Mouse (Mus musculus) CH12F3 (cell line): ENCODE results near the gene Hist1h2ag.

Experiments
- in situ Hi-C: fragments of 300-500 bp; cut with MboI; formaldehyde crosslinking; loops from 2 replicates; pipeline ENCODE4 v1.14.3; 2020; ENCODE audit warnings: low sequenced_read_pairs

Gene Hist1h2ag

DNA sequence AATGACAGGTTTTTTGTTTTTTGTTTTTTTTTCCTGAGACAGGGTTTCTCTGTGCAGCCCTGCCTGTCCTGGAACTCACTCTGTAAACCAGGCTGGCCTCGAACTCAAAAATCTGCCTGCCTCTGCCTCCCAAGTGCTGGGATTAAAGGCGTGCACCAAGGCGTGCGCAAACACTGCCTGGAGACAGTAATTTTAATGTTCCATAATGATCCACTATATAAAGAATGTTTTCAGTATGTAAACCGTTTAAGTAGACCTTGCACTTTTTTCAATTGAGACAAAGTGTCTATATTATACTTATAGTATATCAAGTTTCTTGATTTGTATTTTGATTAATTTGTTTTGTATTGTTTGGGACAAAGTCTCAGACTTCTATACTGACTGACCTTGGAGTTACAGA is 3.4 kb downstream of the Hist1h2ag start:
- in situ Hi-C loops: loop anchor here (10.0 to 25.0 kb wide), 3 partner anchors 325 to 1723 kb away; partner anchors contain the start of genes Hist1h1a, Hist1h2ab, Hist1h2ai and Hist1h2bl

DNA sequence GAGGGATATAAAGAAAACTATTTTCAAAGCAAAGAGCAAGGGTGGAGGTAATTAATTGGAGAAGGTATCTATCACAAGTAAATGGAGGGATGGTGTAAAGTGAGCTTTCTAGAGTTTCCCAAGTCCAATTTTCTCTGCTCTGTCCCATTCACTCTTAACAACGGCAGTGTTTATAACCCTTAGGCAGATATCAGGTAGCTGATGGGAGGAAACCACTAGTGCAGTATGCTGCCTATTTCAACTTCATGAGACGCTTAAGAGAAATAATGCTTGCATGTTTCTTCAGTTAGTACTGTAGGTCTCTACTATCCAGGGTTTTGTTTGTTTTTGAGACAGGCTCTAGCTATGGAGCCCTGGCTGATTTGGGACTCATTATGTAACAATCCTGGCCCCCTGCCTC is 5.3 kb downstream of the Hist1h2ag start:
- in situ Hi-C loops: loop anchor here (10.0 to 25.0 kb wide), 3 partner anchors 323 to 1725 kb away; partner anchors contain the start of genes Hist1h1a, Hist1h2ab, Hist1h2ai and Hist1h2bl

DNA sequence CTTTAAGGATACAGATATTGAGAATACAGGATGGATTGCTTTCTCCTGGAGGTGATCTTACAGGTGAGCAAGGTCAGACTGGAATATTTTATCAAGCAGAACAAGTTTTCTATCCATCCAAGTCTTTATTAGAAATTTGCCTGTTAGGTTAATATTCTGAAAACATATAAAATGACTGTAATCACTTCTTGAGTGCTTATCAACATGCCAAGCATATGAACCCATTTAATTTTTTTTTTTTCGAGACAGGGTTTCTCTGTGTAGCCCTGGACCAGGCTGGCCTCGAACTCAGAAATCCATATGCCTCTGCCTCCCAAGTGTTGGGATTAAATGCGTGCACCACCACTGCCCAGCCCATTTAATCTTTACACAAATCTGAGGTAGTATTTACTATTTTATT is 5.8 kb downstream of the Hist1h2ag start:
- in situ Hi-C loops: loop anchor here (10.0 to 25.0 kb wide), 3 partner anchors 322 to 1725 kb away; partner anchors contain the start of genes Hist1h1a, Hist1h2ab, Hist1h2ai and Hist1h2bl

DNA sequence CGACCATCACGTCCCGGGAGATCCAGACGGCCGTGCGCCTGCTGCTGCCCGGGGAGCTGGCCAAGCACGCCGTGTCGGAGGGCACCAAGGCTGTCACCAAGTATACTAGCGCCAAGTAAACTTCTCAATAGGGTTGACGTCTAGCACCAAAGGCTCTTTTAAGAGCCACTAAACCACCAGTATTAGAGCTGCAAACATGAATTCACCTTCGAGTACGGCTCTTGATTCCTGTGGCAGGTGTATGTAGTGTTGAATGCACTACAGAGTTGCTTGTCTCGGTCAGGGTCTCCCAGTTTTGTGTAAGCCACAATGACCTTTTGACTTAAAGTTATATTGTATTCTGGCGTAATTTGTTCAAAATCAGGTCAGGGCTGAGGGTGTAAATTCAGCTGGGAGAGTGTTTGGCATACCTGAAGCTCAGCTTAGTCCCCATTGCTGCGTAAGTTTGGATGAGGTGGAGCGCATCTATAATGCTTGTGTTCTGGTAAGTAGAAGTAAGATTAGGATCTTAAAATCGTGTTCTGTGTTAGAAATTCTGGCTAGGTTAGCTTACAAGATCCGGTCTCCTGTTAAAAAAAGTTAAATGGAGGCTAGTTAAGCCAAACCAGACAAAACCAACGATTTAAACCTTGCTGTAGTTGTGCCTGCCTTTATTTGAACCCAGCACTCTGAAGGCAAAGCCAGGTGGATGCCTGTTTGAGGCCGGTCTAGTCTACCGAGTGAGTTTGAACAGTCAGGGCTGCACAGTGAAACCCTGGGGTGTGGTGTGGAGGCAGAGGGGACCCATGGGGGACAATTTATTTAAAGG is 6.4 kb downstream of the Hist1h2ag start:
- in situ Hi-C loops: loop anchor here (10.0 to 25.0 kb wide), 3 partner anchors 322 to 1726 kb away; partner anchors contain the start of genes Hist1h1a, Hist1h2ab, Hist1h2ai and Hist1h2bl

DNA sequence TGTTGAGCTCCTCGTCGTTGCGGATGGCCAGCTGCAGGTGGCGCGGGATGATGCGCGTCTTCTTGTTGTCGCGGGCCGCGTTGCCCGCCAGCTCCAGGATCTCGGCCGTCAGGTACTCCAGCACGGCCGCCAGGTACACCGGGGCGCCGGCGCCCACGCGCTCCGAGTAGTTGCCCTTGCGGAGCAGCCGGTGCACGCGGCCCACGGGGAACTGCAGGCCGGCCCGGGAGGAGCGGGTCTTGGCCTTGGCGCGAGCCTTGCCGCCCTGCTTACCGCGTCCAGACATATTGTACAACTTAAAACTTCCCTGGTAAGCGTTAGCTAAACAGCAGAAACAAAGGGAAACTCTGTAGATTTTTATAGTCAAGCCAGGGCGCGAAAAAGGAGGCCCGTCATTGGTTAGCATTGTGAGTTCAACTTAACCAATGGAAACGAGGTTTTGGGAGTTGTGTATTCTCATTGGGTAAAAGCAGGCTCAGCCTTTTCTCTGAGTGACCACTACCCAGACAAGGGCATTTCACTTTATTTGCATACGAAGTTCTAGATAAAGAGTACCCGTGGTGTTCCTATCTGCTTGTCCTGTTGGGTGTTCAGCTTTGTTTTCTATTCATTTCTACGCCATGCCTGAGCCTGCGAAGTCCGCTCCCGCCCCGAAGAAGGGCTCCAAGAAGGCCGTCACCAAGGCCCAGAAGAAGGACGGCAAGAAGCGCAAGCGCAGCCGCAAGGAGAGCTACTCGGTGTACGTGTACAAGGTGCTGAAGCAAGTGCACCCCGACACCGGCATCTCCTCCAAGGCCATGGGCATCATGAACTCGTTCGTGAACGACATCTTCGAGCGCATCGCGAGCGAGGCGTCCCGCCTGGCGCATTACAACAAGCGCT is 7.2 kb downstream of the Hist1h2ag start, which contains the start of the genes Hist1h2ah and Hist1h2bk:
Gene Hist1h2ah (minus strand): TSS at position 302 of the 882 bp plus-strand sequence.
Gene Hist1h2bk (plus strand): TSS at position 604 of the 882 bp plus-strand sequence.
- in situ Hi-C loops: loop anchor here (10.0 to 25.0 kb wide), 3 partner anchors 321 to 1727 kb away; partner anchors contain the start of genes Hist1h1a, Hist1h2ab, Hist1h2ai and Hist1h2bl

DNA sequence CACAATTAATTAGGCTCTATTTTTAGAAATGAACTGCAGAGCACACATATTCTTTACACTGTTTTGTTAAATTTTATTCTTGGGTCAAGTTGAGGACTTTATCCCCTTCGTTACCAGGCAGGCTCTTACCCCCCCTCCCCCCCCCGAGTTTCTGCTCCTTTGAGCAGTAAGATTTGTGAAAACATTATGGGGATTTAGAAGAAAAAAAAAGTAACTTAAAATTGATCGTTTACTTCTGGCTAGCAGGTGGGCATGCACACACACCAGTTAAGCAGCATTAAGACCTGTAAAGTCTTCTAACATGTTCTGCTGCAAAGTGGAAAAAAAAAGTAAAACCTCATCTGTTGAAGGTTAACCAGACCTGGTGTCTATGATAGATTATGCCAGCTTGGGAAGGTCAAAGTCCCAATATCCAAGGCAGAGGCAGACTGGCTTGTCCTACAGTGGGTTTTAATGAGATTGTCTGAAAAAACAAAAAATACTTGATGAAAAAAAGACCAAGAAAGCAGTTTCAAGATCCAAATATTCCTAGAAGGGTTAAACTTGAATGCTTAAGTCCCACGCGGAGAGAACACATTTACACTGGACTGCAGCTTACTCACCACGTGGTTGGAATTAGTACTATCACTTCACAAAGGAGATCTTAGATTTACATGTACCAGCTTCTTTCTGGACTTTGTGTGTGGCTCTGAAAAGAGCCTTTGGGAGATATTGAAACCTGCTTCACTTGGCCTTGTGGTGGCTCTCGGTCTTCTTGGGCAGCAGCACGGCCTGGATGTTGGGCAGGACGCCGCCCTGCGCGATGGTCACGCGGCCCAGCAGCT is 8.1 kb downstream of the Hist1h2ag start:
- in situ Hi-C loops: loop anchor here (10.0 to 25.0 kb wide), 3 partner anchors 320 to 1728 kb away; partner anchors contain the start of genes Hist1h1a, Hist1h2ab, Hist1h2ai and Hist1h2bl

DNA sequence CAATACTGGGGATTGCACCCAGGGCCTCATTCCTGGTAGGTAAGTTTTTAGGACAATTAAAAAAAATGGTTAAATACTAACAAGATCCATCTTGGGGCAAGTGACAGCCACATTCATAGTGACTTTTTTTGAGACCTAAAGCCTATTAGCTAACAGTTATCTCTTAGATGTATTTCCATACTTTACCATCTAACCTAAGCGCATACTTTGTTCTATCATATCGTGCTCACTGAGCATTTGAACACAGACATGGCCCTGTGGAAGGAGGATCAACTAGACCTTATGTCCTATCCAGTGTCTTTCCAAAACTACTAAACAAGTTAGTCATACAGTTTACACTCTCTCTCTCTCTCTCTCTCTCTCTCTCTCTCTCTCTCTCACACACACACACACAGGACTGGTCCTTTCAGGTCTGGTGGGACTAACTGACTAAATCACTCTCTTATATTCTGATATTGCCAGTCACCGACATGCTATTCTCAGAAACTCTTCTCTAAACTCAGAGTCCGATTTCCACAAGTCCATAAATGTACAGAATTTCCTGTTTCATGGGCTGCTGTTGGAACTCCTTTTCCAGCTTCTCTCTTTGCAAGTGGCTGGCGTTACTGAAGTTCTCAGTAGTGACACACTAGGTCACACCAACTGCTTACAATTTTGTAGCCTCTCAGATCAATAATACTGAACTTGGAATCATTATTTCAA is 8.9 kb downstream of the Hist1h2ag start:
- in situ Hi-C loops: loop anchor here (10.0 to 25.0 kb wide), 3 partner anchors 319 to 1728 kb away; partner anchors contain the start of genes Hist1h1a, Hist1h2ab, Hist1h2ai and Hist1h2bl

DNA sequence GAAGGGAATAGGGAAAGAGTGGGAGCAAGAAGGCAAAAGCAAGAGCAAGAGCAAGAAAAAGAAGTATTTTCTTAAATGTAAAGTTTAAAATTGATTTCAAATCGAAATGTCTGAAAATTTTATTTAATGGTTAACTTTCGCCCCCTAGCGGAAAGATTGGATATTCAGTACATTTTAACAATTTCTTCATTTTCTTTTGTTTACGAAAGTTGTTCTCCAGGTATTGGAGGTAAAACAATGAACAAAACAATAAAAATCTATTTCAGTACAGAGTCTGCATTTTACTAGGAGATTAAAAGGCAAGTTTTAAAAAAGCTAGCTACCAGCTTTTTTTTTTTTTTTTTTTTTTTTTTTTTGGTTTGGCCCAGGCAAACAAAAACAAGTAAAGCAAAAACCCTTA is 12.3 kb downstream of the Hist1h2ag start:
- in situ Hi-C loops: loop anchor here (10.0 to 25.0 kb wide), 3 partner anchors 316 to 1732 kb away; partner anchors contain the start of genes Hist1h1a, Hist1h2ab, Hist1h2ai and Hist1h2bl

DNA sequence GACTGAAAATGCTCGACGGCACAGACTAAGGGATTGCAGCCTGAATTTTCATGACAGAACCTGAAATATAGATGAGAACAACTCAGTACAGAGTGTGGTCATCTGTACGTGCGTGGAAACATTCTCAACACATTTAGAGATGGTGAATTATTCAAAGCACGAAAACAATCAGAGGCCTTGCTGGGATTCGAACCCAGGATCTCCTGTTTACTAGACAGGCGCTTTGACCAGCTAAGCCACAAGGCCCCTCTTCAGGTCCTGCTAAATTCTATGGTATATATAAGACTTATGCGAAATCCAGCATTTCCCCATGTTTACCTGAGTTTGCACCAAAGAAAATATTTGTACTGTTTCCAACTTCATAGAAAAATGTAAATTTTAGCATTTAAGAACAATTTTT is 12.8 kb downstream of the Hist1h2ag start:
- in situ Hi-C loops: loop anchor here (10.0 to 25.0 kb wide), 4 partner anchors 105 to 1732 kb away; partner anchors contain the start of genes Hist1h1a, Hist1h2ab, Hist1h2ai and Hist1h2bl

DNA sequence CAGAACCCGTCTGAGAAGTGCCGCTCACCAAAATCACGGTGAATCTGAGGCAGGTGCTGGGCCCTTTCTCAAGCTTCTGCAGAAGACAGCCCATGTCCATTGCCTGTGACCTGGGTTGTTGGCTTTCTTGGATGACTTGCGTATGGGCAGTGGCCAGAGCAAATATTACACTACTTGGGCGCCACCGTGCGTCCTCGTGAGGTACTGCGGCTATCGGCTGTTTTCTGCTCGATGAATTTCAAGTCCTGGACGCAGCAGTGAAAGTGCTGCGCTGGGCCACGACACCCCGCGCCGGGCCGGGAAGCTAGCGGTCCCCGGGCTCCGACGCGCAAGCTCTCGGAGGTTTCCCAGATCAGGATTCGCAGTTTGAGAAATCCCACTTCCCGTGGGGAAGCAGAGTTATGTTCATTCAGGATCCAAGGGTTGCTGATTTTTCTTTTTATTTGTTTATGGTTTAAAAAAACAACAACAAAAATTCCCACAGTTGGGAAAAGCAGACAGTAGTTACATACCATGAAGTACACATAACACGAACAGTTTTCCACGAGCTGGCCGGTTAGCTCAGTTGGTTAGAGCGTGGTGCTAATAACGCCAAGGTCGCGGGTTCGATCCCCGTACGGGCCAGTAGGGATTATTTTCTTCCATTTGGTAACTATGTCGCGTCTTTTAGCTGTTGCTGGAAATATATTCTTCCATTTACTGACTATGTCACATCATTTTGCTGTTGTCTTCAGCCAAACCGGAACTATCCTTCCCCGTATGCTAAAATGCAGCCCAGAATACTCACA is 13.9 kb downstream of the Hist1h2ag start:
- in situ Hi-C loops: loop anchor here (10.0 to 25.0 kb wide), 2 partner anchors 104 to 1733 kb away; partner anchors contain the start of genes Hist1h1a, Hist1h2ab, Hist1h3a and Hist1h3b

DNA sequence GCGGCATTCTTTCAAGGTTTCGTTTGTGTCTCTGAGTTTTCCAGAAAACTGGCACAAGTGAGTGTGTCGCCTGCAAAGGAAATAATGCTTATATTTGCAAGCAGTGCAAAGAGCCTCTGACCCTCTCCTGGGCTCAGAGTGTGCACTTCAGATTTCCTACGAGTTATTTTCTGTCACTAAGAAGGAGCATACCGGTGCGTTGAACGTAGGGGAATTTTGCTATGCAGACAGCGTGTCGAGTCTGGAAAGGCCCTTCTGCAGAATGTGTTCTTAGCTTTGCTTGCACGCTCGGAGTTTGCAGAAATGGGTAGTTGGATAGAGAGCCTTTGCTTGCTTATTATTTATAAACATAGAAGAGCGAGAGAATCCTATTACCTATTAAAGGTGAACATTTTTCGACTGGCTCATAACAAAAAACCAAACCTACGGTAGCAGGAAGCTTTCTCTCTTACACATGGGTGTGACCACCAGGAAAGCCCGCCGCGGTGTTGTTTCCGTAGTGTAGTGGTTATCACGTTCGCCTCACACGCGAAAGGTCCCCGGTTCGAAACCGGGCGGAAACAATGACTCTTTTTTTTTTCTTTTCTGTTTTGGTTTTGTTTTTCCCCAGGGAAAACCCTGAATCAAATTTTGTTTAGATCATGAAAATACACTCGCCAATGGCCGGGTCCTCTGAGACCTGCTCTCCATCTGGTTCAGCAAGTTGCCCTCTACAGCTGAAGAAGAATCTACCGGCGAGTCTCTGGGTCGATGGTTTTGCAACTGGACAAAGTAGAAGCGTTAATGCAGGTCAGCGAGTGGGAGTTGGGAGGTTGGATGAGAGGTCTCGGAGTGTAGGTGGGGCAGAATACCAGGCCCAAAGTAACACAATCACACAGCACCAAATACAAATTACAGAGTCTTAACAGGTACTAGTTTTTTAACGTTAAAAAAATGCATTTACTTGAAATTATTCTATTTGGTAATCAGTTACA is 16.4 kb downstream of the Hist1h2ag start:
- in situ Hi-C loops: loop anchor here (10.0 to 25.0 kb wide), 2 partner anchors 102 to 1736 kb away; partner anchors contain the start of genes Hist1h1a, Hist1h2ab, Hist1h3a and Hist1h3b

DNA sequence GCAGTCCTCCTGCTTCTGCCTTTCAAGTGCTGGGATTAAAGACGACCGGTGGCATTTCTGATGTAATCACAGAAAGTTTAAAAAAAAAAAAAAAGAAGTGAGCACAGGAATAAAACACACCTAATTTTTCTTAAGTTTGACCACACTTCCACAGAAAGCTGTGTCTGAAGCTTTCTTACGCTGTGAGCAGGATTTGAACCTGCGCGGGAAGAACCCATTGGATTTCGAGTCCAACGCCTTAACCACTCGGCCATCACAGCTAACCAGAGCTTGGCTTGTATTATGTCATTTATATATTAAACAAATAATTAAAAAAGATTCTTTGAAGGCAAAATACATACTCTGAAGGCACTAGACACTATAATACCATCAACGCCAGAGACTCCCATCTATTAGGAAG is 20.5 kb downstream of the Hist1h2ag start:
- in situ Hi-C loops: loop anchor here (10.0 to 25.0 kb wide), 3 partner anchors 97 to 1415 kb away; no protein-coding TSS in a partner anchor

DNA sequence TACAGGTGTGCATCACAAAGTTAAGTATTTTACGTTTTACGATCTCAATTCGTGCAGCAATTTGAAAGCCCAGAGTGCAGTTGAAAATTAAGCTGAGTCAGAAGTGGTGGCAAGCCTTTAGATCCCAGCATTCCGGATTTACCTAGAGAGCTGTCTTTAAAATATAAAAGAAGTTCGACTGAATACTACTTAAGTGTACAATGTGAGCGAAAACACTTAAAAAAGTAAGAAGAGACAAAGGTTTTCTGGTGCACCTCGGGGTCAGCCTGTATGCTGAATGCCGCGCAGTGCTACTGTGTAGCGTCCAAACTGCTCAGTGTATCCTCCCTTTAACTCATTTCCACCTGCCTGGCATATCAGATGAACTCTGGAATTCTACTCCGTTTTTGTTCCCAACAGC is 21.2 kb downstream of the Hist1h2ag start:
- in situ Hi-C loops: loop anchor here (10.0 to 25.0 kb wide), 3 partner anchors 97 to 1416 kb away; no protein-coding TSS in a partner anchor

DNA sequence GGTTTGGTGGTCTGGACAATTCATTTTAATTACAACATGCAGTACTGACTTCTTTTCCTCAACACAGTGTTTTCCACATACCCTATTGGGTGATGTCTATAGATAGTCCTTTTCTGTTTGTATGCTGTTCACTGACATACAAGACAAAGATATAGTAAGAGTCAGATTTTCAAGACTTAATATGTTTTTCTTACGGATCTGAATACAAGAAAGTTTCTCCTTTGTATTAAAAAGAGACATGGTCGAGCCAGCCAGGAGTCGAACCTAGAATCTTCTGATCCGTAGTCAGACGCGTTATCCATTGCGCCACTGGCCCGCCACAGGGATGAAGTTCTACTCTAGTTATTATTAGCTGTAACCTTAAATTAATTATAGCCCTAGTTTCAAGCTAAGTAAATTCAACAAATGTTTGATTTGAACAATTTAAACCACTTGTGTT is 21.8 kb downstream of the Hist1h2ag start:
- in situ Hi-C loops: loop anchor here (10.0 to 25.0 kb wide), 3 partner anchors 96 to 1416 kb away; no protein-coding TSS in a partner anchor

DNA sequence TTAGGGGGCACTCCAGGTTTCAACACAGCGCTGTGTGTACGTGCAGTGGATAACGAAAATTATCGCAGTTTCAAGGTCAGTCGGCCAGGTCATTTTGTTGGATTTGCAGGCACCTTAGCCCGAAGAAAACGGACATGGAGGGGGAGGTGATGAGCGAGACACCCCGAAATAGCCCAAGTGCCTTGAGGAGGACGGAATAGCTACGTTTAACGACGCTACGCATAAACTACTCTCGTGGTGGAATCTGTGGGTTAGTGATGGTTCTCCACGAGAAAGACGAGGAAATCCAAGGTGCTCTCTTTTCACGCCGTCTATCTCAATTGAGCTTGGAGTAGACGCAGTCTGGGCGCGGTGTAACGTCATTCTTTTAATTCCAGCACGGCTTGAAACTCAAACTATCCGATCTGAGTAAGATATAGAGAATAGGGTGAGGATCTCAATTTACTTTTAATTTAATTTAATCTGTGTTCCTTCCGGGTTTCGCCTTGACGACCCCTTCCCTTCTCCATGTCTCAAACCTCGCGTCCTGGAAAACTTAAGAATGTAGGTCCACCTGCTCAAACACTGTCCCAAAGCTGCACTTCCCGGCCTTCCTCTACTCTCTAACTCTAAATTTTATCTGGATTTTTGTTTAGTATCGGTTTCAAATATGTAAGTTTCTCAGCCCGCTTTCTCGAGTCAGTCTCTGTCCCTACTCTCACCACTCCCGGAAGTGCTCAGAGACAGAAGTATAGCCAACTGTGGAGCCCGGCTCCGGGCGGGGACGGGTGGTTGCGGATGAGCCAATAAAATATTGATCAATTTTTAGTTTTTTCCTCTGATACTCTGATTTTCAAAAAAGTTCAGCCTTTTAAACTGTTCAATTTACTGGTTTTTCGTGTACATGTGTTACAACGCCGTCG is 22.6 kb downstream of the Hist1h2ag start:
- in situ Hi-C loops: loop anchor here (10.0 to 25.0 kb wide), 3 partner anchors 95 to 1417 kb away; no protein-coding TSS in a partner anchor
